Mouse (Mus musculus): ENCODE measurements around the gene Itga6. TPM values are rescaled to one million over a fixed set of nuclear protein-coding genes. Genes with fewer than 3 reads are reported as not detected.
A peak's percentile ranks its signal among the peaks of the same experiment; 100 is the strongest.

Itga6 gene
- polyA plus RNA-seq, 1 experiment from 2014 or later: 93.7 TPM

DNA sequence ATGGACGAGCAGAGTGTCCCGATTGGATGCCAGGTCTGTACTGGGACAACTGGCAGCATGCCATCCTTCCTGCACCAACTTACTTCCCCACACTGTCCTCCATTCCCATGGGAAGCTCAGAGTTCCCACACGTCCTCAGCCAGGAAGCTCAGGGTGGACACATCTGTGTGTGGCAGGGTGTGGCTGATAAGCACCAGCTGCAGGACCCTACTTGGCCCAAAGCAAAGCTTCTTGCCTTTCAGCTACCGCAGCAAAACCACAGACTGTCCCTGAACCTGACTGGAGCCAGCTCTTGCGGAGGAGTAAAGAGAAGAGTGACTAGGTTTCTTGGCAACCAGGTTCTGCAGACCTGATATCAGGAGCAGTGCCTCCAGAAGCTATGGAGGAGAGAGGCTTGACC is 11.7 kb downstream of the Itga6 start:
- DNase-seq (ENCODE audit: low spot score): no peak
- H3K36me3 ChIP-seq: no peaks in the 10 kb centered on the region
- 37% methylated on average over 5 of the region's 5 CpGs for WGBS
- no peak overlapping the region for H3K4me3 ChIP-seq
- H3K27me3 ChIP-seq (ENCODE audit: insufficient read depth, poor library complexity, severe bottlenecking): no peaks in the 10 kb centered on the region
- 0 out of 2 replicates have a peak overlapping the region, but pooled peaks have one; percentile 23 for H3K27ac ChIP-seq
- peaks cover 23% of the 10 kb centered on the region for H3K4me1 ChIP-seq
- no peaks in the 10 kb centered on the region for H3K9me3 ChIP-seq

GRCm38 (mm10) chr2:71758591-71759531 is 13.4 kb downstream of the Itga6 start:
- Histone ChIP-seq H3K27me3 (ENCODE audit: insufficient read depth, poor library complexity, severe bottlenecking) (no peaks in the 10 kb centered on the region), H3K4me3 (no peak overlapping the region), H3K27ac (no peak overlapping the region), H3K36me3 (no peaks in the 10 kb centered on the region), H3K4me1 (peaks cover 22% of the 10 kb centered on the region), H3K9me3 (no peaks in the 10 kb centered on the region)
- DNase-seq (ENCODE audit: low spot score): no peak
- WGBS: 44% methylated on average over 19 of the region's 19 CpGs

GRCm38 (mm10) chr2:71760091-71760490 is 14.7 kb downstream of the Itga6 start:
- DNase-seq (ENCODE audit: low spot score): no peak
- H3K4me1 ChIP-seq: peaks cover 31% of the 10 kb centered on the region
- WGBS: 79% methylated on average over 4 of the region's 4 CpGs
- no peaks in the 10 kb centered on the region for H3K27me3 ChIP-seq (ENCODE audit: insufficient read depth, poor library complexity, severe bottlenecking)
- H3K36me3 ChIP-seq: no peaks in the 10 kb centered on the region
- H3K27ac ChIP-seq: no peak overlapping the region
- no peaks in the 10 kb centered on the region for H3K9me3 ChIP-seq
- no peak overlapping the region for H3K4me3 ChIP-seq

GRCm38 (mm10) chr2:71761081-71761480 is 15.7 kb downstream of the Itga6 start:
- no peaks in the 10 kb centered on the region for H3K9me3 ChIP-seq
- peaks cover 35% of the 10 kb centered on the region for H3K4me1 ChIP-seq
- no peaks in the 10 kb centered on the region for H3K36me3 ChIP-seq
- DNase-seq (ENCODE audit: low spot score): no peak
- no peak overlapping the region for H3K27ac ChIP-seq
- H3K27me3 ChIP-seq (ENCODE audit: insufficient read depth, poor library complexity, severe bottlenecking): no peaks in the 10 kb centered on the region
- H3K4me3 ChIP-seq: no peak overlapping the region
- 94% methylated on average over 9 of the region's 9 CpGs for WGBS

DNA sequence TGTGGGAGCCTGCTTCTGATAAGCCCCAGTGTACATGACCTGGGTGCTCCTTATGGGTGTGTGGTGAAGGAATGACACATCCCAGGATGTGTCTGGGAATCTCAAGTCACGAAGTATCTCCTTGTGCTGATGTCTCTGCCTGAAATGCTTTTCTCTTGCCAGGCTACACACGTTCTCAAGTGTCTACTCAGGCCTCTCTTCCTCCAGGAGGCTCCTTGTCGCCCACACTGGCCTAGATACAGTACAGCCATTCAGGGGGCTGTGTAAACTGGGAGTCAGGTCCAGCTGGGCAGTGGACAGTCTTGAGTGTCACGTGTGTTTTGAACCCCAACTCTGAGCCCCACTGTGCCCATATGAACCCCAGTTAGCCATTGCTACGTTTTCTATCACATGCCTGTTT is 19.1 kb downstream of the Itga6 start:
- no peak for DNase-seq (ENCODE audit: low spot score)
- WGBS: 46% methylated on average over 5 of the region's 5 CpGs

GRCm38 (mm10) chr2:71764961-71765735 is 19.7 kb downstream of the Itga6 start:
- H3K36me3 ChIP-seq: no peaks in the 10 kb centered on the region
- no peaks in the 10 kb centered on the region for H3K27me3 ChIP-seq (ENCODE audit: insufficient read depth, poor library complexity, severe bottlenecking)
- H3K4me1 ChIP-seq: peaks cover 16% of the 10 kb centered on the region
- H3K27ac ChIP-seq: no peak overlapping the region
- H3K9me3 ChIP-seq: no peaks in the 10 kb centered on the region
- no peak overlapping the region for H3K4me3 ChIP-seq
- DNase-seq (ENCODE audit: low spot score): no peak
- WGBS: 78% methylated on average over 3 of the region's 3 CpGs

More for the DNA sequence above, 19.1 kb downstream of the Itga6 start:
- H3K36me3 ChIP-seq: no peaks in the 10 kb centered on the region
- H3K4me3 ChIP-seq: no peak overlapping the region
- H3K9me3 ChIP-seq: no peaks in the 10 kb centered on the region
- no peaks in the 10 kb centered on the region for H3K27me3 ChIP-seq (ENCODE audit: insufficient read depth, poor library complexity, severe bottlenecking)
- no peak overlapping the region for H3K27ac ChIP-seq
- peaks cover 17% of the 10 kb centered on the region for H3K4me1 ChIP-seq

DNA sequence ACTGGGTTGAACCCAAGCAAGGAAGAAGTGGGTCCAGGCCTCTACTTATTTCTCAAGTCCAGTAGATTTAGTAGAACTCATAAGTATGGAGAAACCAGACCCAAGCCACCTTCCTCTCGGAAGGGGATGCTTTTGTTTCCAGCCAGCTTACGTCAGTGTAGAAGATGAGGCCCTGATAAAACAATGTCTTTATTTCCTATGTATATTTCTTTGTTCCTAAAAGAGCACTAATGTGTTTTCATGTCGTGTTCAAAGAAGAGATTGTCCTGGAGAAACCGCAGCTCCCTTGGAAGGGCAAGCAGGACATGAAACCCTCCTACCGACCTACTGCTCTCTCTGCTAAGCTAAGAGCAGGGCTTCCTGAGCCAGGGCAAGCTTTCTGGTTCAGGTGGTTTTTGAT is 20.6 kb downstream of the Itga6 start:
- Histone ChIP-seq H3K27me3 (ENCODE audit: insufficient read depth, poor library complexity, severe bottlenecking) (no peaks in the 10 kb centered on the region), H3K4me3 (no peak overlapping the region), H3K4me1 (peaks cover 16% of the 10 kb centered on the region), H3K27ac (no peak overlapping the region), H3K9me3 (no peaks in the 10 kb centered on the region), H3K36me3 (no peaks in the 10 kb centered on the region)
- DNase-seq (ENCODE audit: low spot score): no peak
- 74% methylated on average over 5 of the region's 5 CpGs for WGBS

- 76% methylated on average over 6 of the region's 6 CpGs for WGBS
- Histone ChIP-seq H3K9me3 (no peaks in the 10 kb centered on the region), H3K4me1 (peaks cover 16% of the 10 kb centered on the region), H3K36me3 (no peaks in the 10 kb centered on the region), H3K27me3 (ENCODE audit: insufficient read depth, poor library complexity, severe bottlenecking) (no peaks in the 10 kb centered on the region), H3K27ac (no peak overlapping the region), H3K4me3 (no peak overlapping the region)
- no peak for DNase-seq (ENCODE audit: low spot score)
Measured at GRCm38 (mm10) chr2:71767019-71767610, 21.7 kb downstream of the Itga6 start.

DNA sequence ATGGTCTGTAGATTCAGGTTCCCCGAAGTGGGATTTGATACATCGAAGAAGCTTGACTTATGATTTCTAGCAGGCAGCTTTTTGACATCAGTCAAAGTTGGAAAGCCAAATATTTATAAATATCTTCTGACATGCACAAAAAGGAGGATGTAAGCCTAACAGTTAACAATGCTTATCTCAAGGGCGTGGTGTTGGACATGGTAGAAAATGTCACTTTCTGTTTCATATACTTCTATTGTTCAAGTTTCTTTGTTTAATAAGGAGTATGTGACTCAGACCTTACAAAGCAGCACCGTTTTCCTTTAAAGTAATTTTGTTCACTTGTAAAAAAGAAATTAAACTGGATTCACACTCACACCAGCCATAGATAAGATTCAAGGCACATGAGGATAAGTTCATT is 26.3 kb downstream of the Itga6 start:
- Histone ChIP-seq H3K4me1 (no peaks in the 10 kb centered on the region), H3K36me3 (no peaks in the 10 kb centered on the region), H3K27ac (no peak overlapping the region), H3K27me3 (ENCODE audit: insufficient read depth, poor library complexity, severe bottlenecking) (0 out of 2 replicates have a peak, but pooled peaks cover 6% of the 10 kb centered on the region), H3K9me3 (no peaks in the 10 kb centered on the region), H3K4me3 (no peak overlapping the region)
- 87% methylated on average over 4 of the region's 4 CpGs for WGBS
- DNase-seq (ENCODE audit: low spot score): no peak

GRCm38 (mm10) chr2:71773714-71774113 is 28.3 kb downstream of the Itga6 start:
- no peak for DNase-seq (ENCODE audit: low spot score)
- H3K36me3 ChIP-seq: no peaks in the 10 kb centered on the region
- no peaks in the 10 kb centered on the region for H3K4me1 ChIP-seq
- no peaks in the 10 kb centered on the region for H3K9me3 ChIP-seq
- no peak overlapping the region for H3K4me3 ChIP-seq
- H3K27me3 ChIP-seq (ENCODE audit: insufficient read depth, poor library complexity, severe bottlenecking): 0 out of 2 replicates have a peak, but pooled peaks cover 6% of the 10 kb centered on the region
- 75% methylated on average over 5 of the region's 5 CpGs for WGBS
- no peak overlapping the region for H3K27ac ChIP-seq

GRCm38 (mm10) chr2:71774246-71774951 is 29.0 kb downstream of the Itga6 start:
- no peak for DNase-seq (ENCODE audit: low spot score)
- WGBS: 75% methylated on average over 10 of the region's 10 CpGs
- Histone ChIP-seq H3K4me3 (no peak overlapping the region), H3K4me1 (no peaks in the 10 kb centered on the region), H3K9me3 (no peaks in the 10 kb centered on the region), H3K27me3 (ENCODE audit: insufficient read depth, poor library complexity, severe bottlenecking) (0 out of 2 replicates have a peak, but pooled peaks cover 6% of the 10 kb centered on the region), H3K36me3 (no peaks in the 10 kb centered on the region), H3K27ac (no peak overlapping the region)

DNA sequence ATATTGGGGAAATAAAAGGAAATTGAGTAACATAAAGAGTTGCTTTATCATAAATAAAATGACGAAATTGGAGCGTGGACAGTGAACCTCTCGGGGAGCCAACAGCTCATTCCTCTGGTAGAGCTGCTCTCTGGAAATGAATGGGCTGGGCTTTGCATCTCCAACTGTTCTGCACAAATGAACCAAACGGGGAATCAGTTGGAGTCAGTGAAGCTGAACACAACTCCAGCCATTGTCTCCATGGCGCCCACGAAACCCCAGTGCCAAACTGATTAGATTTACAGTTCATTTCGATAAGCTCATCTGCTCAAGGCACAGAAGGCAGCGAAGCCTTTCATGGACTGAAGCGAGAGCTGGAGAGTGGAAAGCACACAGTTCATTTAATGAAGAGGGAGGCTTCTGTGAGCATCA is 29.8 kb downstream of the Itga6 start:
- no peaks in the 10 kb centered on the region for H3K9me3 ChIP-seq
- no peaks in the 10 kb centered on the region for H3K36me3 ChIP-seq
- H3K27ac ChIP-seq: no peak overlapping the region
- 60% methylated on average over 9 of the region's 9 CpGs for WGBS
- DNase-seq (ENCODE audit: low spot score): no peak
- H3K27me3 ChIP-seq (ENCODE audit: insufficient read depth, poor library complexity, severe bottlenecking): 0 out of 2 replicates have a peak, but pooled peaks cover 6% of the 10 kb centered on the region
- H3K4me3 ChIP-seq: no peak overlapping the region
- peaks cover 3% of the 10 kb centered on the region for H3K4me1 ChIP-seq

Measured in heart, embryonic 10.5 days (tissue).